Mouse (Mus musculus) gastrocnemius, adult 2 months (tissue): ENCODE measurements around the gene Rnf115. TPM values are rescaled to one million over a fixed set of nuclear protein-coding genes. Genes with fewer than 3 reads are reported as not detected.
"Not testable (repeated sequence)": the region's sequence is repeated elsewhere in the genome, so short reads cannot be mapped to it uniquely, and the experiment has no call there.

Source experiments
- DNase-seq: peaks from one replicate; pipeline ENCODE4 v3.0.0; 2022
- H3K27ac ChIP-seq: fragments of 200-600 bp; 2 replicates; pipeline ENCODE4 v1.8.1; 2022; ENCODE audit warnings: mild to moderate bottlenecking
- H3K4me3 ChIP-seq: fragments of 200-600 bp; 2 replicates; pipeline ENCODE4 v1.8.1; 2022; ENCODE audit warnings: mild to moderate bottlenecking, moderate library complexity
- CTCF ChIP-seq: fragments of 200-600 bp; IDR thresholded peaks from 2 replicates; pipeline ENCODE4 v1.8.1; 2022; ENCODE audit warnings: antibody characterized with exemption, mild to moderate bottlenecking, moderate library complexity
- intact Hi-C: fragments of 180-260 bp; cut with DNase I; formaldehyde crosslinking; loops from one replicate; pipeline ENCODE4 v1.15.1; 2025
- long read RNA-seq, 2 experiments: library from polyadenylated mRNA; stranded (forward); transcript quantifications; one replicate each; pipeline ENCODE4 v2.0.0; 2021
- total RNA-seq, 2 experiments: library from RNA; stranded (reverse); gene quantifications; 2 replicates each; pipeline ENCODE4 v1.2.3; 2021

Rnf115 gene
- total RNA-seq: 10 to 100 TPM; 60.7 to 69.3 TPM
- long read RNA-seq, experiment 1, transcript Rnf115-201 (9 exons, 2,209 nt): major isoform, 10 of 59 reads
- long read RNA-seq, experiment 1, partial matches to known transcripts: 36 of 59 reads
- long read RNA-seq, experiment 1, other reads (novel, unspliced or antisense): 13 of 59 reads
- long read RNA-seq, experiment 2, partial matches to known transcripts: 44 of 69 reads
- long read RNA-seq, experiment 2, other reads (novel, unspliced or antisense): 21 of 69 reads

DNA sequence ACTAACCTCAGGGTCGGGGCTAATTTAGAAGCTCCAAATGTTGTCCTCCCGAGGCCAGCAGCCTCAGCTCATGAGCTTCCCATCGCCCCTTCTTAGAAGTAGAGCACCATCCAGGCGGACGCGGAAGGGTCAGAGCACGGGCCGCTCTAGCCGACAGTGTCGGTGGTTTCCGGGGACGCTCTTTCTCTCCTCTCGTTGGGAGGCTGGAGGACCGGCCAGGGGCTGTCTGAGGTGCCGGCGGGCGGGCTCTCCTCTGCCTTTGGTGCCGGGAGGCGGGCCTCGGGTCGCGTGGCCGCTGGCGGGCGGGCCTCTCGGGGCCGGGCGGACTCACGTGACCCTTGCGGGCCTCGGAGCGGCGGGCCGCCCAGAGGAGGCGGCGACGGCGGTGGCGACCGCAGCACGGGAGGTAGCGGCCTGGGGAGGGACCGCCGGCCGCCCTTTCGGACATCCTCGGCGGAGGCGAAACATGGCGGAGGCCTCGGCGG, at the start of gene Rnf115, which contains the start of gene Polr3c:
Gene Rnf115, plus strand, starts transcription at position 322 of the 485 bp plus-strand sequence.
Gene Polr3c, minus strand, starts transcription at position 286 of the 485 bp plus-strand sequence.
- DNase-seq: peak; percentile 99
- H3K4me3 ChIP-seq: peak within 1 kb of the TSS; percentile 98
- no peak for TF ChIP-seq CTCF
- intact Hi-C loops: no loop called here
- H3K27ac ChIP-seq: peak within 1 kb of the TSS; percentile 97

DNA sequence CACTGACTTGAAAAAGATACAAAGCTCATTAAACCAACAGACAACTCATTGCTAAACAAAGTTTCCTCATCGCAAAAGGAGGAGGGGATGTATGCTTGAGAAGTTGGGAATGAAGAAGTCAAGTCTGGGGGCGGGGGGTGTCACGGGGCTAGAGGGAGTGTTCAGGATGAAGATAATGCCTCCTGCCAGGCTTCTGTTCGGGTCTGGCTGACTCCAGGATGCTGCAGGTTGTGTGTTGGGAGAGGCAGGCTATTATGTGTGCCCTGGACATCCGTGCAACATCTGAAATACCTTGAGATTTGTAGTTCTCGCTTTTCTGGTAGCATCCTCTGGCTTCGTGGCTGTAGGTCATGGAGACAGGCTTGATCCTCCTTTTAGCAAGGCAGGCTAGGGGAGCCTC, 49.0 kb upstream of the Rnf115 start:
- DNase-seq: no peak
- no peak for TF ChIP-seq CTCF
- intact Hi-C loops: no loop called here
- H3K4me3 ChIP-seq: no peak overlapping the region
- no peak overlapping the region for H3K27ac ChIP-seq

DNA sequence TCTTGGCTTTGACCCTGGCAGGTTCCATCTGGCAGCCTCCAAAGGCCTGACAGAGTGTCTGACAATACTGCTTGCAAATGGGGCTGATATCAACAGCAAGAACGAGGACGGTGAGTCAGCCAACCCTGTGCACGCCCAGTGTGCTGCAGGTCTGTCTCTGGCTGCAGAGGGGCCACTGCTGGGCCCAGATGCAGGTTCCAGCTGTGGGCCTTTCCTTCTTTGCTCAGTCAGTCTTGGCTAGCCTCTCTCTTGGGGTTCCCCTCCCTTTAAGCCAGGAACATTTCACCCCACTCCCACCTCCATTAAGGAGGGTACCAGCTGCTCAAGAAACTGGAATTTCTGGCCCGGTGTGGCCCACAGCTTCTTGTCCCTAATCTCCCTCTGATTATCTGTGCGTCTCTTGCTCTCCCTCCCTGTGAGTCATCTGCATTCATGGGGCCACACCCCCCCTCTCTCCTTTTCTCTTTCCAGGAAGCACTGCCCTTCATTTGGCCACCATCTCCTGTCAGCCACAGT, 48.2 kb upstream of the Rnf115 start:
- TF ChIP-seq CTCF: no peak
- no peak for DNase-seq
- intact Hi-C loops: no loop called here
- no peak overlapping the region for H3K4me3 ChIP-seq
- no peak overlapping the region for H3K27ac ChIP-seq

DNA sequence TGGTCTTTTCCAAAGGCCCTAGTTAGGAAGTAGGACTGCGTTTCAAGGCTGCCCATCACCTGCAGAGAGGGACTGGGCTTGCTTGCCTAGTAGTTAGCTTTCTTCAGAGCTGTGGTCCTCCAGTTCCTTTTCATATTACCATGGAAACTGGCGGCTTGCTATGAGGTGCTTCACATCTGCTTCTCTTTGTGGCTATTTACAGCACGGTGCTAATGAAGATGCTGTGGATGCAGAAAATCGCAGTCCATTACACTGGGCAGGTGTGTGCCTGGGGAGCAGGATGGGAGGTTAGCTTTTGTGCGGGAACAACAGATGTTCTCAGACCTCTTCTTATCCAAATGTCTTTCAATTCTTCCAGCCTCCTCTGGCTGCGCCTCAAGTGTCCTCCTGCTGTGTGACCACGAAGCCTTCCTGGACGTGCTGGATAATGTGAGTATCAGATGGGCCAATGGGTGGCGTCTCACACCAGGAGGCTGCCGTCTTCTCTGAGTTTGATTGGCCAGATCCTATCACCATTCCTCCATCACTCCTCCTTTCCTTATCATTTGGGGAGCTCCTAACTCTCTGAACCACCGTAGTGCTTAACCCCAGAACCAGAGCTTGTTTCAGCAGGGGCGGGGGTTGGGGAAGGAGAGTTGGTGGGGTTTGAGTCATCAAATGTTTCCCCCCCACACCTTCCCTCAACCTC, 47.1 kb upstream of the Rnf115 start:
- TF ChIP-seq CTCF: no peak
- no peak overlapping the region for H3K4me3 ChIP-seq
- no peak for DNase-seq
- intact Hi-C loops: no loop called here
- no peak overlapping the region for H3K27ac ChIP-seq

DNA sequence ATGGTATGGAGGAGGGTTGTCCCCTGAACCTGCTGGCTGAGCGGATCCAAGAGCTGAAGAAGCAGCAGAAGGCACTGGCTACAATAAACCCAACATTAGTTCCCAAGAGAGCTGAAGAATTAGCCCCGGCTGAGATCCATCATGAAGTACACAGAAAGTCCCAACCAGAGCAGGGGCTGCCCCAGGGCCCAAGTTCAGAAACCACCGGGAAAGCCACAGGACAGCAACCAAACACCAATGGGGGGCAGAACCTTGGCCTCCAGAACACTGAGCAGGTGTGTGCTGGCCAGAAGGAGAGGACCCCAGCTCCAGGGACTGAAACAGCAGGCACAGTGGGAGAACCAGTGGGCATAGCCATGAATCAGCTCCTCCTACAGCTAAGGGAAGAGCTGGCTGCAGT, 44.0 kb upstream of the Rnf115 start:
- no peak overlapping the region for H3K27ac ChIP-seq
- DNase-seq: no peak
- intact Hi-C loops: no loop called here
- no peak for TF ChIP-seq CTCF
- H3K4me3 ChIP-seq: no peak overlapping the region

DNA sequence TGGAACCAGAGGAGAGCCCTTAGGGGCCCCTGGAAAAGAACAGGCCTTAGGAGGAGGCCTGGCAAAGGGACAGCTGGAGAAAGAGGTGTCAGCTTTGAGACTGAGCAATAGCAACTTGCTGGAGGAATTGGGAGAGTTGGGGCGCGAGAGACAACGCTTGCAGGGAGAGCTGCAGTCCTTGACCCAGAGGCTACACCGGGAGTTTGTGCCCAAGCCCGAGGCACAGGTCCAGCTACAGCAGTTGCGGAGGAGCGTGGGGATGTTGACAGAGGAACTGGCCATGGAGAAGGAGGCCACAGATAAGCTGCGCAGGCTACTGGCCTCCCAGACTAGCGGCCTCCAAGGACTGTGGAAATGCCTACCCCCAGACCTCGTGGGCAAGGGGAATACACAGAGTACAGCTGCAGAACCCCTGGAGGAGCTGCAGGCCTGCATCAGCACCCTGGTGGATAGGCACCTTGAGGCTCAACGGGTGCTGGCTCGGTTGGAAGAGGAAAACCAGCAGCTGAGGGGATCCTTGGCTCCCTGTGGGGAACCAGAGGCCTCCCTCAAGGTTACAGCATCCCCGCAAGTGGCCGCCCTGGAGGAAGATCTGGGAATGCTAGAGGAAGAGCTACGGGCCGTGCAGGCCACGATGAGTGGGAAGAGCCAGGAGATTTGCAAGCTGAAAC, 43.2 kb upstream of the Rnf115 start:
- no peak for DNase-seq
- H3K4me3 ChIP-seq: peak overlapping the region; percentile 60

DNA sequence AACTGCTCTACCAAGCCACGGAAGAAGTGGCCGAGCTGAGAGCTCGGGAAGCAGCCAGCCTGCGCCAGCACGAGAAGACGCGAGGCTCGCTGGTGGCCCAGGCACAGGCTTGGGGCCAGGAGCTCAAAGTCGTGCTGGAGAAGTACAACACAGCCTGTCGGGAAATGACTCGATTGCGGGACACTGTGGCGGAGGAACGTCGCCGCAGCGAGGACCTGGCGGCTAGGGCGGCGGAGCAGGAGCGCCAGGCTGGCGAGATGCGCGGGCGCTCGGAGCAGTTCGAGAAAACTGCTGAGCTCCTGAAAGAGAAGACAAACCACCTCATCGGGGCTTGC, 42.7 kb upstream of the Rnf115 start:
- intact Hi-C loops: no loop called here
- Histone ChIP-seq H3K4me3 (peak overlapping the region; percentile 60), H3K27ac (no peak overlapping the region)
- peak; percentile 38 for DNase-seq
- TF ChIP-seq CTCF: no peak

More for the DNA sequence above, 43.2 kb upstream of the Rnf115 start:
- intact Hi-C loops: no loop called here
- no peak overlapping the region for H3K27ac ChIP-seq
- no peak for TF ChIP-seq CTCF

DNA sequence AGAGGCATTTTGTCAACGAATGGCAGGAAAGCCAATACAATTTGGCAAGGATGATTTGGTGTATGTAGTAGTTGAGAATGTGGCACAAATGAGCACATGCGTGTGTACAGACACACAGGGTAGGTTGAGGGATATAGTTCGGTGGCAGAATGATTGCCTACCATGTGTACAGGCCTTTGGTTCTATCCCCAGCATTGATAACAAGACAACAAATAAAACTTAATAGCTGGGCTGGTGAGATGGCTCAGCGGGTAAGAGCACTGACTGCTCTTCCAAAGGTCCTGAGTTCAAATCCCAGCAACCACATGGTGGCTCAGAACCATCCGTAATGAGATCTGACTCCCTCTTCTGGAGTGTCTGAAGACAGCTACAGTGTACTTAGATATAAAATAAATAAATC, 41.4 kb upstream of the Rnf115 start:
- intact Hi-C loops, H3K27ac ChIP-seq, DNase-seq, H3K4me3 ChIP-seq: not testable (repeated sequence)

DNA sequence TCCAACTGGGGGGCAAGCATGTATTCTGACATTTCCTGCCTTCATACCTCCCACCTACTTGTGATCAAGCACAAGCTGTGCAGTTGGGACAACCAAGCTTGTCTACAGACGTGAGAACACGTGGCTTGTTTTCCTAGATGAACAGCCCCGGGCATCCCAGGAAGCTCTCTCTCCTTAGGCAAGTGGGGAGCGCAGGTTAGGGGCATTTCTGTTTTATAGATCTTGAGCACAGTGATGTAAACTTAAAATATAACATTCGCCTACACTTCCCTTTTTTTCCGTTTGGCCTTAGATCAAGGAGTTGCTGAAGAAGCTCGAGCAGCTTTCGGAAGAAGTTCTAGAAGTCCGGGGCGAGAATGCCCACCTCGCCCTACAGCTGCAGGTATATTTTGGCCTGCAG, 38.6 kb upstream of the Rnf115 start:
- no peak for TF ChIP-seq CTCF
- no peak overlapping the region for H3K4me3 ChIP-seq
- no peak overlapping the region for H3K27ac ChIP-seq
- no peak for DNase-seq
- intact Hi-C loops: no loop called here

DNA sequence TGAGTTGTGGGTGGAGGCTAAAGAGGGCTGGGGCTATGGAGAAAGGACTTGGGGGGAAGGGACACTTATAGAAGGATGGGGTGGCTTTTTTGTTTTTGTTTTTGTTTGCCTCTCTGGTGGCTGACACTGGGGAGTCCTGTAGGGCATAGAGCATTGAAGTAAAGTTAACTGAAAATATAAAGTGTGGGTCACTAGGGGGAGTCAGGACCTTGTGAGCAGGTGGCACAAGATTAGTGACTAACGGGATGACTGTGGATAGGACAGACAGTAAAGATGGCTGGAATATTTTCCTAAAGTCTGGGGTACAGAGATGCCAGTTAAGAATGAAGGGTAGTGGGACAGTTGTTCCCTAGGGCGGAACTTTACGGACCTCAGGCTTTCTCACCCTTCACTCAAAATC, 37.2 kb upstream of the Rnf115 start:
- TF ChIP-seq CTCF: peak; percentile 32; the same call in 1 of the 2 replicates
- intact Hi-C loops: no loop called here
- Histone ChIP-seq H3K4me3 (no peak overlapping the region), H3K27ac (no peak overlapping the region)
- no peak for DNase-seq

DNA sequence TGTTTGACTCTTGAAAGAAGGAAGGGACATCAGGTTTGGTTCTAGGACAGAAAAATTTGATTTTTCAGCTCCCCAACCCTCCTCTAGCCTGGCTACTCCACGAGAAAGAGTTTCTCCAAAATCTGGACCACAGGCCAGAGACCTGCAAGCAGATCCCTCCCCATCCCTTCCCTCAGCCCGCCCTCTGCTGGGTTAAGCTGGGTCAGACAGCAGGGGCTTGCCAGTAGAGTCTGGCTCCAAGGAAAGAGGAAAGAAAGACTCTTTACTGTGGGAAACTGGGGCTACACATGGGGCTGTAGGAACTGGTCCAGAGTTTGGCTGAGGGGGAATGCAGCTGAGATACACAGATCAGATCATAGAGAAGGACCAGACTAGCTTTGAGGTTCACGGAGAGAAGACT, 35.0 kb upstream of the Rnf115 start:
- peak; percentile 44 for TF ChIP-seq CTCF
- intact Hi-C loops: no loop called here
- H3K27ac ChIP-seq: no peak overlapping the region
- peak; percentile 66 for DNase-seq
- H3K4me3 ChIP-seq: peak overlapping the region; percentile 28; the same call in 1 of the 2 replicates

DNA sequence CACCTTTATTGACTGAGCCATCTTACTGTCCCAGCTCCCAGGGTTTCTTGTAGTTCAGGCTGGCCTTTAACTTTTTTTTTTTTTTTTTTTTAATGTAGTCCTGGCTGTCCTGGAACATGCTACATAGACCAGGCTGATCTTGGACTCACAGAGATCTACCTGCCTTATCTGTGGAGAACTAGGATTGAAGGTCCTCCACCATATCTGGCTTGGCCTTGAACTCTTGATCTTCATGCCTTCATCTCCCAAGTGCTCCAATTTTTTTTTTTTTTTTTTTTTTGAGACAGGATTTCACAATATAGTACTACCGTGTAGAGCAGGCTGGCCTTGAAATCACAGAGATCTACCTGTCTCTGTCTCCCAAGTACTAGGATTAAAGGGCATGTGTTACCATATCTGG, 33.9 kb upstream of the Rnf115 start:
- no peak for TF ChIP-seq CTCF
- H3K27ac ChIP-seq: no peak overlapping the region
- H3K4me3 ChIP-seq: no peak overlapping the region
- DNase-seq: no peak
- intact Hi-C loops: no loop called here

DNA sequence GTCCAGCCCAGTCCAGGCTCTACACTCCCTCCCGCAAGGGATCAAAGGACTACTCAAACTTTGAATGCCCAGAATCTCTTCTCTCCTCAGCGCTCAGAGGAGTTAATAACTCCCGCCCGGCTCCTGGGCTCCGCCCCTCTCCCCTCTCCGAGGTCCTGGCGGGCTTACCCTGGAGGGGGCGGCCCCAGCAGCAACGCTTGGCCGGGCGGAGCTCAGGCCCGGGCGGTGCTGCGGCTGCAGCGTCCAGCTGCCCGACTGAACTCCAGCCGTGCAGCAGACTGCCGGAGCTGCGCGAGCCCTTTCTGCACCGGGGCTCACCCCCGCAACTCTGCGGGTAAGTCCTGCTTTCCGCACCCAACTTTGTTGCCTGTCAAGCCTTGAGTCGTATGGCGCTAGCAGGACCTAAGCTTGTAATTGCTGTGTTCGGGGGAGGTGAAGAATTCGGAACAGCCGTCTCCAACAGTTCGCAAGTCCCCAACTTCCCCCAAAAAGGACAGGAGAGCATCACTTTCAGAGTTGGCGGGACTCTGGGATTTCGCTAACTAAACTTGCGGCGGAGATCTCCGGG, 31.2 kb upstream of the Rnf115 start, which contains the start of gene Pias3:
Gene Pias3, plus strand, starts transcription at position 187 of the 568 bp plus-strand sequence.
- Histone ChIP-seq H3K27ac (peak within 1 kb of the TSS; percentile 96), H3K4me3 (peak within 1 kb of the TSS; percentile 95)
- no peak for TF ChIP-seq CTCF
- DNase-seq: peak; percentile 93
- intact Hi-C loops: no loop called here
